Mouse (Mus musculus) CH12.LX (cell line): Measurements from ENCODE around the gene Cst13. TPM values are rescaled to one million over a fixed set of nuclear protein-coding genes. Genes with fewer than 3 reads are reported as not detected.

Experiments
- DNase-seq: peaks from one replicate; pipeline ENCODE4 v3.0.0-alpha.2; 2013; ENCODE audit errors: extremely low read depth
- H3K27ac ChIP-seq: 2 replicates; pipeline ENCODE4 v1.5.1; 2012; ENCODE audit warnings: low read depth, mild to moderate bottlenecking, control low read depth, moderate library complexity; ENCODE audit not compliant: insufficient read depth
- H3K27me3 ChIP-seq: replicated peaks from 2 replicates; pipeline ENCODE3; 2012; ENCODE audit warnings: inconsistent platforms
- H3K36me3 ChIP-seq, 2 experiments: replicated peaks in 1 of 2; 2 replicates each; pipeline versions ENCODE3 to v1.6.1; 2012; ENCODE audit warnings: inconsistent platforms in 1 of 2, low read length in 1 of 2, mild to moderate bottlenecking in 1 of 2, mixed read lengths in 1 of 2, moderate library complexity in 1 of 2; ENCODE audit not compliant: control insufficient read depth in 1 of 2, insufficient read depth in 1 of 2
- H3K4me1 ChIP-seq, 2 experiments: 2 replicates each; pipeline ENCODE4 v1.6.1; 2012; ENCODE audit warnings: inconsistent platforms in 1 of 2, moderate library complexity in 1 of 2; ENCODE audit not compliant: insufficient read depth in 2 of 2, control insufficient read depth in 1 of 2
- H3K4me2 ChIP-seq: 2 replicates; pipeline ENCODE4 v1.6.1; 2012; ENCODE audit warnings: low read depth, mild to moderate bottlenecking, control low read depth; ENCODE audit not compliant: poor library complexity, insufficient read depth, severe bottlenecking
- H3K4me3 ChIP-seq, 3 experiments: fragments of 150-350 bp in 1 of 3; sonication (generic) in 1 of 3; replicated peaks in 1 of 3; 2 replicates each; pipeline versions ENCODE3 to v1.5.1; 2011 to 2012; ENCODE audit warnings: low read depth in 2 of 3, low read length in 2 of 3, mild to moderate bottlenecking in 2 of 3, moderate library complexity in 2 of 3, control low read depth in 1 of 3, improper control_type of control experiment in 1 of 3, inconsistent platforms in 1 of 3, mixed read lengths in 1 of 3; ENCODE audit not compliant: poor library complexity in 1 of 3
- H3K79me2 ChIP-seq: replicated peaks from 2 replicates; pipeline ENCODE4 v1.6.1; 2012; ENCODE audit warnings: mild to moderate bottlenecking, moderate library complexity; ENCODE audit not compliant: control insufficient read depth, poor library complexity, insufficient read depth, severe bottlenecking; ENCODE audit errors: extremely low read depth
- H3K9ac ChIP-seq: 2 replicates; pipeline ENCODE4 v1.6.1; 2012; ENCODE audit warnings: low read depth, mild to moderate bottlenecking, control low read depth, moderate library complexity; ENCODE audit not compliant: insufficient read depth
- H3K9me3 ChIP-seq: replicated peaks from 2 replicates; pipeline ENCODE3; 2012; ENCODE audit warnings: low read length, inconsistent platforms, mixed read lengths
- CHD1 ChIP-seq: IDR thresholded peaks from 2 replicates; pipeline ENCODE4 v1.6.1; 2012; ENCODE audit warnings: low read depth, low read length, improper control_type of control experiment, inconsistent platforms
- ELF1 ChIP-seq: IDR thresholded peaks from 2 replicates; pipeline ENCODE4 v1.6.1; 2014; ENCODE audit warnings: low read depth, mild to moderate bottlenecking, inconsistent platforms, low read length, improper control_type of control experiment
- ETS1 ChIP-seq: conservative IDR thresholded peaks from 2 replicates; pipeline ENCODE4 v1.6.1; 2012; ENCODE audit warnings: low read depth, mild to moderate bottlenecking, inconsistent platforms, low read length, improper control_type of control experiment, moderate library complexity
- GABPA ChIP-seq: IDR thresholded peaks from 2 replicates; pipeline ENCODE4 v1.6.1; 2012; ENCODE audit warnings: low read depth, low read length, improper control_type of control experiment, inconsistent platforms; ENCODE audit not compliant: insufficient replicate concordance
- HCFC1 ChIP-seq: IDR thresholded peaks from 2 replicates; pipeline ENCODE4 v1.6.1; 2012; ENCODE audit warnings: low read depth, mild to moderate bottlenecking, inconsistent platforms, low read length, improper control_type of control experiment
- IRF4 ChIP-seq: IDR thresholded peaks from 2 replicates; pipeline ENCODE4 v1.6.1; 2014; ENCODE audit warnings: low read depth, mild to moderate bottlenecking, inconsistent platforms, low read length, improper control_type of control experiment
- JUN ChIP-seq: IDR thresholded peaks from 2 replicates; pipeline ENCODE4 v1.6.1; 2011; ENCODE audit warnings: low read depth, mild to moderate bottlenecking, low read length, improper control_type of control experiment, moderate library complexity; ENCODE audit not compliant: insufficient read depth
- JUND ChIP-seq: conservative IDR thresholded peaks from 2 replicates; pipeline ENCODE4 v1.6.1; 2011; ENCODE audit warnings: low read depth, low read length, improper control_type of control experiment
- MAFK ChIP-seq: IDR thresholded peaks from 2 replicates; pipeline ENCODE4 v1.6.1; 2011; ENCODE audit warnings: low read length, improper control_type of control experiment; ENCODE audit not compliant: insufficient replicate concordance
- PAX5 ChIP-seq: IDR thresholded peaks from 2 replicates; pipeline ENCODE4 v1.6.1; 2012; ENCODE audit warnings: low read length, inconsistent platforms, mixed read lengths
- POLR2A ChIP-seq: IDR thresholded peaks from 2 replicates; pipeline ENCODE4 v1.6.1; 2011; ENCODE audit warnings: low read depth, mild to moderate bottlenecking, improper control_type of control experiment, low read length
- RAD21 ChIP-seq: IDR thresholded peaks from 2 replicates; pipeline ENCODE4 v1.6.1; 2011; ENCODE audit warnings: low read depth, mild to moderate bottlenecking, low read length, improper control_type of control experiment, moderate library complexity
- RCOR1 ChIP-seq: conservative IDR thresholded peaks from 2 replicates; pipeline ENCODE4 v1.6.1; 2012; ENCODE audit warnings: low read depth, mild to moderate bottlenecking, inconsistent platforms, low read length, improper control_type of control experiment
- SMC3 ChIP-seq: IDR thresholded peaks from 2 replicates; pipeline ENCODE4 v1.6.1; 2011; ENCODE audit warnings: low read depth, low read length, improper control_type of control experiment
- TBP ChIP-seq: conservative IDR thresholded peaks from 2 replicates; pipeline ENCODE4 v1.6.1; 2011; ENCODE audit warnings: low read depth, low read length, improper control_type of control experiment
- UBTF ChIP-seq: IDR thresholded peaks from 2 replicates; pipeline ENCODE4 v1.6.1; 2012; ENCODE audit warnings: low read depth, mild to moderate bottlenecking, inconsistent platforms, low read length, improper control_type of control experiment, moderate library complexity
- USF2 ChIP-seq: conservative IDR thresholded peaks from 2 replicates; pipeline ENCODE4 v1.6.1; 2011; ENCODE audit warnings: low read depth, low read length, improper control_type of control experiment
- ZC3H11A ChIP-seq: IDR thresholded peaks from 2 replicates; pipeline ENCODE4 v1.6.1; 2012; ENCODE audit warnings: low read depth, mild to moderate bottlenecking, inconsistent platforms, low read length, improper control_type of control experiment
- ZKSCAN1 ChIP-seq: IDR thresholded peaks from 2 replicates; pipeline ENCODE4 v1.6.1; 2012; ENCODE audit warnings: low read depth, inconsistent platforms, low read length, improper control_type of control experiment, borderline replicate concordance
- dilution Hi-C: fragments of 300-500 bp; cut with MboI; formaldehyde crosslinking; loops from 2 replicates; pipeline ENCODE4 v1.14.3; 2020; ENCODE audit warnings: low sequenced_read_pairs; ENCODE audit not compliant: extremely low pct_unique_long_range_greater_than_20kb, extremely low pct_ligation_motif_present
- in situ Hi-C: fragments of 300-500 bp; cut with MboI; formaldehyde crosslinking; loops from 3 replicates; pipeline ENCODE4 v1.14.3; 2019; ENCODE audit warnings: low sequenced_read_pairs, low pct_ligation_motif_present, low pct_unique_long_range_greater_than_20kb, mixed read lengths
- polyA plus RNA-seq: library from polyadenylated mRNA; unstranded; fragments of >175 nt; gene quantifications from 2 replicates; pipeline ENCODE4 v1.2.1, GENCODE M21; 2012; ENCODE audit warnings: low read depth; ENCODE audit not compliant: insufficient read length
- total RNA-seq, 2 experiments: library from RNA; depleted of rRNA; stranded (reverse); fragments of 300-350 nt in 1 of 2; fragments of >200 nt in 1 of 2; gene quantifications; 2 replicates each; pipeline ENCODE4 v1.2.3; 2012 to 2014

The Cst13 gene
- total and polyA plus RNA-seq, 3 experiments = not detected

DNA sequence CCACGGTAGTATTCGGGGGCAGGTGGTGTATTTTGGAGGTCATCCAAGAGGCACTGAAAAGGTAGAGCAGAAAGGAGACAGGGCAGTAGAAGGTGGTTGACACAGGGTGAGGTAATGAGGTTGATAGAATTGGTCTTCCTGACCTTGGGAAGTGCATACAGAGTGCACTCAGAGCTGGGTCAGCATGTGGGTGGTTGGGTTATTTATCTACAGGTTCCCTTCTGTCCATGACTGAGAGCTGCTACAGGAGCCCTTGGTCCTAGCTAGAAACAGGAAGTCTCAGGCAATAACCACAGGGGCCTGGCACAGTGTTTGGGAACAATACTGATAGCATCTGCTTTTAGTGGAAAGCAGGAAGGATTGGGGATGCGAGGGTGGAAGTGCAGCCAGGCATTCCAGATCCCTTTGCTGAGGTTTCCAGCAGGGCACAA is 18.4 kb upstream of the Cst13 start:
- no peak overlapping the region for H3K9ac ChIP-seq
- no peak for DNase-seq
- H3K4me3 ChIP-seq = no peak overlapping the region
- in situ Hi-C loops = no loop called here
- H3K36me3 ChIP-seq = no peaks in the 10 kb centered on the region
- H3K27ac ChIP-seq = no peak overlapping the region
- no peaks in the 10 kb centered on the region for H3K9me3 ChIP-seq
- no peak for TF ChIP-seq CHD1
- no peak for TF ChIP-seq TBP
- no peak for TF ChIP-seq ELF1
- no peak for TF ChIP-seq HCFC1
- TF ChIP-seq IRF4 = no peak
- TF ChIP-seq UBTF = no peak
- no peak for TF ChIP-seq RCOR1
- no peak for TF ChIP-seq POLR2A
- no peak for TF ChIP-seq USF2
- TF ChIP-seq RAD21 = no peak
- no peak for TF ChIP-seq GABPA
- TF ChIP-seq PAX5 = no peak
- no peak for TF ChIP-seq SMC3
- no peak for TF ChIP-seq JUND
- TF ChIP-seq JUN = no peak
- TF ChIP-seq ZC3H11A = no peak
- no peak for TF ChIP-seq ZKSCAN1
- dilution Hi-C loops = no loop called here
- H3K79me2 ChIP-seq = no peaks in the 10 kb centered on the region
- H3K4me1 ChIP-seq = no peaks in the 10 kb centered on the region
- H3K27me3 ChIP-seq = no peaks in the 10 kb centered on the region
- H3K4me2 ChIP-seq = no peak overlapping the region

- no peaks in the 10 kb centered on the region for H3K9me3 ChIP-seq
- peak; percentile 6 for DNase-seq
- no peaks in the 10 kb centered on the region for H3K36me3 ChIP-seq
- no peak overlapping the region for H3K27ac ChIP-seq
- dilution Hi-C loops (no loop called here), in situ Hi-C loops (no loop called here)
- TF ChIP-seq ETS1 = no peak
- no peak for TF ChIP-seq JUN
- peak; percentile 94 for TF ChIP-seq MAFK
- no peak for TF ChIP-seq POLR2A
- TF ChIP-seq CHD1 = no peak
- no peak overlapping the region for H3K4me2 ChIP-seq
- H3K9ac ChIP-seq = no peak overlapping the region
- H3K4me1 ChIP-seq = no peaks in the 10 kb centered on the region
- no peak overlapping the region for H3K4me3 ChIP-seq
- H3K79me2 ChIP-seq = no peaks in the 10 kb centered on the region
- H3K27me3 ChIP-seq = no peaks in the 10 kb centered on the region
These were observed 13.2 kb upstream of the Cst13 start for GRCm38 (mm10) chr2:148806696-148807095.
